Mouse (Mus musculus) brain, adult 2 months (tissue): ENCODE results near the gene Tnrc6a.

Source experiments
- DNase-seq: peaks from one replicate; pipeline ENCODE4 v3.0.0; 2011; ENCODE audit warnings: low read depth, low spot score

The Tnrc6a gene

GRCm38 (mm10) chr7:123189762-123190161, 66.1 kb downstream of the Tnrc6a start:
- no peak for DNase-seq

GRCm38 (mm10) chr7:123191731-123192130, 68.0 kb downstream of the Tnrc6a start:
- DNase-seq = peak; percentile 80

DNA sequence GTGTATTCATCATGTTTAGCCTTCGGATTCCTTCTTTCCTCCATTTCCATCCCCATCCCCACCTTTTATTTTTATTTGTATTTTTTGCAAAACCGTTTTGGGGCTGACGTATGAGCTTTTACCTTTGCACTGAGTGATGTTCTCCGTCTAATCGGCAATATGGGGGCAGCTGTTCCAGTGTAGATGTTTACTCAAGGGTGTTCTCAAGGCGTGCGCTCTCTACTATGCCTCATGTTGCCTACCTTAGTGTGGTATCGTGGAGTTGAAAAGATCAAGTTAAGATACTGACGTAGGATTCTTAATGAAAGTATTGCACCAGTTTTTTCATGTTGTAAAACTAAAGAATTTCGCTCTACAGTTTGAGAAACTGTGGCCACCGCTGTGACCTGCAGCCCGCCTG, 69.5 kb downstream of the Tnrc6a start:
- DNase-seq = no peak

GRCm38 (mm10) chr7:123194696-123195095, 71.0 kb downstream of the Tnrc6a start:
- peak; percentile 73 for DNase-seq

GRCm38 (mm10) chr7:123196432-123196831, 72.7 kb downstream of the Tnrc6a start:
- DNase-seq = no peak

- DNase-seq = no peak
Observed at GRCm38 (mm10) chr7:123198695-123199094, 75.0 kb downstream of the Tnrc6a start.

- no peak for DNase-seq
Observed at GRCm38 (mm10) chr7:123199151-123199550, 75.5 kb downstream of the Tnrc6a start.

GRCm38 (mm10) chr7:123199656-123200206, 76.0 kb downstream of the Tnrc6a start:
- DNase-seq = no peak

GRCm38 (mm10) chr7:123200722-123201121, 77.0 kb downstream of the Tnrc6a start:
- no peak for DNase-seq

DNA sequence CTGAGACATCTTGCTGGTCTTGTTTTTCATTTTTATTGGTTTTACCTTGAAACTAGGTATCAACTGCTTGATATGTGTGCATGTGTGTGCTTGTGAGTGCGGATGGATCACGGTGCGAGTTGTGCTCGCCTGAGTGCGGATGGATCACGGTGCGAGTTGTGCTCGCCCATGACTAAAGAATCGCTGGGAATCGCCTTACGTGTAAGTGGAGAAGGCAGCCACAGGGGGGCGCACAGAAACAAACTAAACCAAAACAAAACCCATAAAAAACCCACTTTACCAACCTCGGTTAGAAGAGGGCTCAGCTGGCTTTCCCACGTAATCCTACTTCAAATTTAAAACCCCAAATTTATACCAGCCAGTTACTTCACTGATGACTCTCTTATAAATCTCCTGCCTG, 81.6 kb downstream of the Tnrc6a start:
- DNase-seq = peak; percentile 86

DNA sequence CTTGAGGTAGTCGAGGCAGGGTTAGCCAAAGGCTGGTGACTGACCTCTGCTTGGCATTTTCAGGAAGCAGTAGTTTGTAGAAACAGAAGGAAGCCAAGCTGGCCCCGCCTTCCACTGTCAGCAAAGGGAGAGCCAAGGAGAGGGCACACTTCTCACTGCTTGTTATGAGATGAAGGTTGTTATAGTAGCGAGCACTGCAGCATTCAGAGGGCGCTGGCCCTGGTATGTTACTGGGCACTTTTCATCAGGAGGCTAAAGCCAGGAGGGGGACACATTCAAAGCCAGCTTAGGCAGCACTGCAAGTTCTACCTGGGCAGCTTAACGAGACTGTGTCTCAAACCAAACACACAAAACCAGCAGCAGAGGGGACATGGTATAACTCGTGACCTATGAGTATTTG, 83.9 kb downstream of the Tnrc6a start:
- DNase-seq = no peak

- DNase-seq = no peak
Observed at GRCm38 (mm10) chr7:123209864-123210263, 86.2 kb downstream of the Tnrc6a start.

DNA sequence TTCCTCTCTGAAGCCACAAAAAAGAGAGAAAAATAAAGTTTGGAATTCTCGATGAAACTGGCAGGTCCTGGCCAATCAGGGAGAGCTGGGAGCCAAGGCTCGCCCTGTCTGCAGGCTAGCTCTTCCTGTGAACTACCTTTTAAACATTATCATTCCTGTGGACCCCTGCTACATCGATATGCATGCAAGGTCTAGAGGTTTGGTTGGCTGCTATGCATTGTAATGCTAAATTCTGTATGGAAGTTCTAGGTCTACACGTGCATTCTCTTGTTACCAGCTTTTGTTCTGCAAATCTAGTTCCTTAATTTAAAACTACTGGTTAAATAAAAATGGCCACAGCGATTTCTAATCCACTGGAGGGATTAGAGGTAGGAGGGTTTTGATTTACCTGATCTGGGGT, 87.8 kb downstream of the Tnrc6a start:
- no peak for DNase-seq

- DNase-seq = no peak
Observed at GRCm38 (mm10) chr7:123212316-123212715, 88.6 kb downstream of the Tnrc6a start.

GRCm38 (mm10) chr7:123214365-123215075, 90.8 kb downstream of the Tnrc6a start, which contains the start of gene Slc5a11:
Gene Slc5a11 (plus strand): TSS chr7:123214780.
- peak; percentile 29 for DNase-seq

DNA sequence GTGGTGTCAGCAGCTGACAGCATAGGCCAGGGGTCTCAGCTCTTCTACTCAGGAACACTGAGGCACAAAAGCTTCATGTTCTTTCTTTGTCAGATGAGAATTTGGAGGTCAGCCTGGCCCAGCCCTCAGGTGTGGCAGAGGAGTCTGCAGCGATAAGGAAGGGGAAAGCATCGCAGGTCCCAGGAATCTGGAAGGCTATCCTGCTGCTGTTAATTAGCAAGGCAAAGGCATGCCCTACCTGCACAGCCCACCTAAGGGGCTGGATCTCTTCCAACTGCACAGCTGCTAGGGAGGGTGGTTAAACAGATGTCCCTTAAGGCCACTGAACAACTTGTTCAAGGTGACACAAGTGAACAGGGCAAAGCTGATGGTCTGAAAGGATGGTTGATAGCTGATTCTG, 91.5 kb downstream of the Tnrc6a start:
- DNase-seq = no peak

GRCm38 (mm10) chr7:123217448-123218354, 94.0 kb downstream of the Tnrc6a start:
- DNase-seq = no peak

- peak; percentile 92 for DNase-seq
Observed at GRCm38 (mm10) chr7:123218620-123219019, 94.9 kb downstream of the Tnrc6a start.

- peak; percentile 73 for DNase-seq
Observed at GRCm38 (mm10) chr7:123219781-123220632, 96.3 kb downstream of the Tnrc6a start.

DNA sequence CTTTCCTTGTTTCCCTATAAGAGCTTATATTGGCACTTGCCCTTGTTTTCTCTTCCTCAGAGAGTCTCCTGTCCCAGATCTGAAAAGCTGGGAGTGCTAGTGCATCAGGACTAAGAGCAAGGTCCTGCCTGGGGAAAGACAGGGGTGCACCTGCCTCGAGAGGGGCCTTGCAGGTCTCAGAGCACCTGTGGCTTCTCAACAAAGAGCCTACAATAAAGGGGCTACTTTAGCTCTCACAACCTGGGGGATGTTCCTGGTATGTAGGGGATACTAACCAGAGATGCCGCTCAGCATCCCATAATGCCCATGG, 96.9 kb downstream of the Tnrc6a start:
- no peak for DNase-seq

- DNase-seq = no peak
Observed at GRCm38 (mm10) chr7:123224076-123224475, 100.4 kb downstream of the Tnrc6a start.

DNA sequence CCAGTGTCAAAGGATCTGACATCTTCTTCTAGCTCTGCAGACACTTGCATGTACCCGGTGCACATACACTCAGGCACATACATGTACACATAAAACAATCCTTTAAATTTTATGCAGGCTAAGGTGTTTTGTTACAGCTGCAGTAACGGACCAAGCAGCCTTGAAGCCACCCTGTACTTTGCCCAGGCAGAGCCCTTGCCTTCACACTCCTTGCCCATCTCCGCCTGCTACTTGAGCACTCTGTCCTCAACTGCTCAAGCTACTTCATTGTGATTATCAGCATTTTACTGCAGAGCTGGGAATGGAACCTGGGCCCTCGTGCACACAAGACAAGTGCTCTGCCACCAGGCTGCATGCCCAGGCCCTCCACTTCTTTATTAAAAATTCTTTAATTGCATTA, 101.5 kb downstream of the Tnrc6a start:
- no peak for DNase-seq
